16 mouse cellular contexts compared by ENCODE assay signal in genomic region chr1:90688086-90688485, GRCm38 (mm10).
"Had no signal": no experiment of that assay in that cellular context is flagged by ENCODE, and none has a peak within 500 bp of the region (broad histone marks: within the 10 kb centered on the region; RNA-seq: fewer than 3 reads in every experiment).

No protein-coding gene starts in this region.

- H3K9me3 ChIP-seq: limb, embryonic 12.5 days; liver, embryonic 15.5 days; midbrain, embryonic 12.5 days had no signal

- H3K27ac ChIP-seq: limb, embryonic 12.5 days; liver, embryonic 12.5 days; liver, embryonic 15.5 days; macrophage; midbrain, embryonic 12.5 days had no signal

- ATAC-seq: intestine, embryonic 16.5 days; liver, embryonic 12.5 days; lung, postnatal 0 days; midbrain, embryonic 16.5 days had no signal

- H3K9ac ChIP-seq: limb, embryonic 12.5 days; liver, embryonic 12.5 days; liver, embryonic 15.5 days; midbrain, embryonic 12.5 days had no signal

- H3K4me3 ChIP-seq: limb, embryonic 12.5 days; liver, embryonic 12.5 days; liver, embryonic 15.5 days; midbrain, embryonic 12.5 days had no signal

- H3K36me3 ChIP-seq: limb, embryonic 12.5 days; liver, embryonic 12.5 days; liver, embryonic 15.5 days; midbrain, embryonic 12.5 days had no signal

- H3K4me1 ChIP-seq: limb, embryonic 12.5 days; liver, embryonic 12.5 days; liver, embryonic 15.5 days; midbrain, embryonic 12.5 days had no signal

- H3K27me3 ChIP-seq: limb, embryonic 12.5 days; liver, embryonic 12.5 days; liver, embryonic 15.5 days; midbrain, embryonic 12.5 days had no signal

- DNase-seq: kidney, adult 18-20 months; kidney, adult 9 months; kidney, postnatal 14 days; kidney, postnatal 4 days; liver; lung, adult 2 months; thymus, adult 18-20 months; thymus, postnatal 36 days had no signal

- H3K4me2 ChIP-seq: limb, embryonic 12.5 days; liver, embryonic 12.5 days; liver, embryonic 15.5 days; midbrain, embryonic 12.5 days had no signal
